Mouse (Mus musculus) Patski (cell line): ENCODE measurements around the gene Hes7. TPM values are rescaled to one million over a fixed set of nuclear protein-coding genes. Genes with fewer than 3 reads are reported as not detected.

ENCODE experiments used
- ATAC-seq: fragments of 100-300 bp; one replicate; pipeline ENCODE4 v1.8.0; 2021
- CTCF ChIA-PET: fragments of 350-600 bp; sonication (Branson Sonifier 250); formaldehyde crosslinking; loops from one replicate; lab custom pipeline; 2022; ENCODE audit warnings: inconsistent platforms; lab: Charles Lee
- POLR2A ChIA-PET: fragments of 350-600 bp; sonication (Branson Sonifier 250); formaldehyde crosslinking; loops from one replicate; lab custom pipeline; 2022; ENCODE audit warnings: antibody characterized with exemption, inconsistent platforms; lab: Charles Lee
- DNase-seq: peaks from one replicate; pipeline ENCODE4 v3.0.0-alpha.2; 2011; ENCODE audit warnings: low read depth, low spot score
- H3K27me3 ChIP-seq: fragments of 371-371 bp; one replicate; pipeline ENCODE4 v1.5.1; 2021
- CTCF ChIP-seq: fragments of 100-300 bp; IDR thresholded peaks from one replicate; pipeline ENCODE4 v1.5.1; 2021
- in situ Hi-C: fragments of 300-500 bp; cut with MboI; formaldehyde crosslinking; loops from 3 replicates; pipeline ENCODE4 v1.11.1; 2018; ENCODE audit warnings: low pct_unique_long_range_greater_than_20kb, mixed read lengths
- polyA plus RNA-seq: library from polyadenylated mRNA; unstranded; gene quantifications from one replicate; pipeline ENCODE4 v1.2.3, GENCODE M21; 2021

Hes7 gene
- polyA plus RNA-seq, 1 experiment from 2014 or later = 0.53 TPM

DNA sequence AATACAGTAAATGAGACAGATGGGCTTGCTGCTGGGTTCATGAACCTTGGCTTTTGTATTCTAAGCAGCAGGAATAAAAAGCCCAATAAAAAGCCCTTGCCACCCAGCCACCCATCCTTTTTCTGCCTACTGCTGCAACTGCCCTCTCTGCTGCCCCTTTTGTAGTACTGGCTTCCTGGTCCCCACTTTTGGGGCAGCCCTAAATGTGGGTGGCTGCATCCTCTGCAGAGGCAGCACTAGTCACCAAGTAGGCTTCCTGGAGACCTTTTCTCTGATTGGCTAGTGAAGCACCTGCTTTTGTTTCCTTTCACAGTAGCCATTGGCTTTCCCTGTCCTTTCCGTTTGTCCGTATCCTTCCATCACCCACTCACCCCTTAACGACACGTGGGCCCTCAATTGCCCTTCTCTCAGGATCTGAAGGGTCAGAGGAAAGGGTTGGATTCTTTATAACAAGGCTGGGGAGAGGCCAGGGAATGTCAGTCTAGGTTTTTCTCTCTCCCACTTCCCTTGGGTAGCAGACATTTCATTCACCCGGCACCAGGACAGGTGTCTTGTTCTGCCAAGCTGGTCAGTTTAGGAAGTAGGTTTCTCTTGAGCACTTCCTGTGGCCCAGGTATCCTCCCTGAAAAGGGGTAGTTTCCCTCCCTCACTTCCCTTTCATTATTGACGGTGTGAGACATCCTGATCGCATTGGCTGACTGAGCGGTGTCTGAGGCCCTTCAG lies 22.0 kb upstream of the Hes7 start:
- POLR2A ChIA-PET = interaction anchor here (1.8 kb wide), 1 partner anchor 38 kb away, joined by 6 read pairs; the partner anchor contains the start of gene Borcs6
- DNase-seq = no peak
- in situ Hi-C loops = loop anchor here (5.0 to 25.0 kb wide), 2 partner anchors 314 to 889 kb away; partner anchors contain the start of genes Ctdnep1, Elp5, Gabarap and Kdm6b
- no peak for ATAC-seq
- CTCF ChIA-PET = interaction anchor here (1.5 kb wide), 1 partner anchor 12 kb away, joined by 5 read pairs; no protein-coding TSS in a partner anchor
- TF ChIP-seq CTCF = no peak
- no peaks in the 10 kb centered on the region for H3K27me3 ChIP-seq

DNA sequence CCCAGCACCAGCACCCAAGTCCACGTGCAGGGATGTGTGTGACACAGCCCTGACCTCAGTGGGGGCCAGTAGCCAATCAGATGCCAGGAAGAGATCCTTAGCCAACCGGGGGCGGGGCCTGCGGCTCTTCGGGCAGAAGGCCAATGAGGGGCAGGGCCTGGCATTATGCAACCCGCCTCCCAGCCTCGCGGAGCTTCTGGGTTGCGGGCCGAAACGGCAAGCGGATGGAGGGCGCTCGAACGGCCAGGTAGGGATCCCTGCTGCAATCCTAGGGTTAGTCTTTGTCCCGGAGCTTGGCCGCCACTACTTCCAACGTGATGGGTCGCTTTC lies 21.5 kb upstream of the Hes7 start:
- in situ Hi-C loops = loop anchor here (5.0 to 25.0 kb wide), 2 partner anchors 314 to 889 kb away; partner anchors contain the start of genes Ctdnep1, Elp5, Gabarap and Kdm6b
- peak; percentile 9 for ATAC-seq
- peak; percentile 89 for DNase-seq
- TF ChIP-seq CTCF = no peak
- no peaks in the 10 kb centered on the region for H3K27me3 ChIP-seq
- ChIA-PET POLR2A (interaction anchor here (3.3 kb wide), 1 partner anchor 12 kb away, joined by 16 read pairs; no protein-coding TSS in a partner anchor), CTCF (no interaction called here)

DNA sequence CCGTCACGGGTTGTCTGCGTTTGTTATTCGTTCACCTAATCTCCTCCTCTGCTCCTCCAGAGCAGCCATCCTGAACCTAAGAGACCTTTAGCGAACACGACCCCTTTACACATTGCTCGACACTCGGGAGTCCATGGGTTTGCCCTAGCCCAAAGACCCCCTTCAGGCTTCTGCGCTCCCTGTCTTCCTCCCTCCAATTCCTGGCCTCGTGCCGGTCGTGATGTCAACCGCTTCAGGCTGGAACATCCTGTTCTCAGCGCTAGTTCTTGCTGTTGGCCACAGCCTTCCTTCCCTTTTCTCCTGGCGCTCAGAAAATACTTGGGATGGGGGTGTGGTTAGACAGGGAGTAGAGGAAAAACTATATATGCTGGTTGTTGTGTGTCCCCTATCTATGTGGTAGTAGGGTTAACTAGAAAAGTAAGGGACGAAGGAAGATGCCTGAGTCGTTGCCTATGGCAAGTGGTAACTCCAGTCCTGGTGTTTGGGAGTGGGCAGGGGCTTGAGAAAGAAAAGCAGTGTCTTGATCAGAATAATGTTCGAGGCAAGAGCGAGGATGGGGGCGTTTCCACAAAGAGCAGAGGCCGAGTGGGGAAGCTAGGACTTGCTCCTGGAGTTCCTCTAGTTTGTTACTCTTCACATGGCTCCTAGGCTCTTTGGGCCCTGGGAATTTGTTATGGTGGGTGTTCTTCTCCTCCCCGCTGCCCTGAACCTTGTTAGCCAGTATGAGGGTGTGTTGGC lies 20.9 kb upstream of the Hes7 start:
- ChIA-PET CTCF (interaction anchor here (0.9 to 1.2 kb wide), 2 partner anchors 32 to 58 kb away, joined by 3 to 4 read pairs; no protein-coding TSS in a partner anchor), POLR2A (interaction anchor here (1.1 to 3.3 kb wide), 2 partner anchors 11 to 36 kb away, joined by 6 to 16 read pairs; no protein-coding TSS in a partner anchor)
- no peak for TF ChIP-seq CTCF
- H3K27me3 ChIP-seq = no peaks in the 10 kb centered on the region
- in situ Hi-C loops = loop anchor here (5.0 to 25.0 kb wide), 2 partner anchors 313 to 888 kb away; partner anchors contain the start of genes Ctdnep1, Elp5, Gabarap and Kdm6b
- ATAC-seq (no peak), DNase-seq (no peak)

DNA sequence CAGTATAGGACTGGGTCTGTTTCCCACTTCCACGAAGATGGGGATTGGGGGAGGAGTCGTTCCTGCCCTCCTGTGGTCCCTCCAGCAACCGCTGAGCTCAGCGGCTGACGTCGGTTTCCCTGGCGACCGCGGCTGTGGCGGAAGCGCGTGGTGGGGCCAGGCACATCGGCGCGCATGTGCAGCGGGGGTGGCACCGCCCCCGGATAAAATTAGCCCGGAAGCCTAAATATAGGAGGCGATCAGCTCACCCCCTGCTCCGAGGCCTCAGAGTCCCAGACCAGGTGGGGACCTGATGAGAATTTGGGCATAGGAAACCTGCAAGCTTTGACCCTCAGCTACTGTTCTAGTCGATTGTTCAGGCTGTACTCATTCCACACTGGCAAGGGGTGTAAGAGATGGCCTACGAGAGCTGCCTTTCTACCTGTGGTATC lies 20.3 kb upstream of the Hes7 start:
- no peak for DNase-seq
- POLR2A ChIA-PET = interaction anchor here (0.6 to 3.3 kb wide), 3 partner anchors 10 to 36 kb away, joined by 3 to 16 read pairs (median 6); no protein-coding TSS in a partner anchor
- in situ Hi-C loops = loop anchor here (5.0 to 25.0 kb wide), 2 partner anchors 312 to 887 kb away; partner anchors contain the start of genes Ctdnep1, Elp5, Gabarap and Kdm6b
- ATAC-seq = no peak
- no peak for TF ChIP-seq CTCF
- no peaks in the 10 kb centered on the region for H3K27me3 ChIP-seq
- CTCF ChIA-PET = interaction anchor here (0.9 to 1.2 kb wide), 2 partner anchors 33 to 59 kb away, joined by 3 to 4 read pairs; no protein-coding TSS in a partner anchor

DNA sequence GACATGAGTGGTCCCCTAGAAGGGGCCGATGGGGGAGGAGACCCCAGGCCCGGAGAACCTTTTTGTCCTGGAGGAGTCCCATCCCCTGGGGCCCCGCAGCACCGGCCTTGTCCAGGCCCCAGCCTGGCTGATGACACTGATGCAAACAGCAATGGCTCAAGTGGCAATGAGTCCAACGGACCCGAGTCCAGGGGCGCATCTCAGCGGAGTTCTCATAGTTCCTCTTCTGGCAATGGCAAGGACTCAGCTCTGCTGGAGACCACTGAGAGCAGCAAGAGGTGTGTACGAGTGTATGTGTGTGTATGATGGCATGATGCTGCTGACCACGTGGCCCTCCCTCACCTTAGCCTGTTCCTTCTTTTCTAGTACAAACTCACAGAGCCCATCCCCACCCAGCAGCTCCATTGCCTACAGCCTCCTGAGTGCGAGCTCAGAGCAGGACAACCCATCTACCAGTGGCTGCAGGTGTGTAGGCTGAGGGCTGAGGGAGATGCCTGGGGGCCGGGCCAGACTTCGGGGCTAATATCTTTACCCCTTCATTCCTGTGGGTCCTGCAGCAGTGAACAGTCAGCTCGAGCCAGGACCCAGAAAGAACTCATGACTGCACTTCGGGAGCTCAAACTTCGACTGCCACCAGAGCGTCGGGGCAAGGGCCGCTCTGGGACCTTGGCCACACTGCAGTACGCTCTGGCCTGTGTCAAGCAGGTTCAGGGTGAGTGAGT lies 19.4 kb upstream of the Hes7 start:
- CTCF ChIA-PET = interaction anchor here (0.7 to 1.3 kb wide), 5 partner anchors 8 to 37 kb away, joined by 3 to 5 read pairs (median 3); partner anchors contain the start of gene 9130213A22Rik
- TF ChIP-seq CTCF = no peak
- DNase-seq = no peak
- POLR2A ChIA-PET = interaction anchor here (0.5 to 3.3 kb wide), 4 partner anchors 9 to 269 kb away, joined by 3 to 16 read pairs (median 4); no protein-coding TSS in a partner anchor
- ATAC-seq = no peak
- in situ Hi-C loops = no loop called here
- H3K27me3 ChIP-seq = no peaks in the 10 kb centered on the region

DNA sequence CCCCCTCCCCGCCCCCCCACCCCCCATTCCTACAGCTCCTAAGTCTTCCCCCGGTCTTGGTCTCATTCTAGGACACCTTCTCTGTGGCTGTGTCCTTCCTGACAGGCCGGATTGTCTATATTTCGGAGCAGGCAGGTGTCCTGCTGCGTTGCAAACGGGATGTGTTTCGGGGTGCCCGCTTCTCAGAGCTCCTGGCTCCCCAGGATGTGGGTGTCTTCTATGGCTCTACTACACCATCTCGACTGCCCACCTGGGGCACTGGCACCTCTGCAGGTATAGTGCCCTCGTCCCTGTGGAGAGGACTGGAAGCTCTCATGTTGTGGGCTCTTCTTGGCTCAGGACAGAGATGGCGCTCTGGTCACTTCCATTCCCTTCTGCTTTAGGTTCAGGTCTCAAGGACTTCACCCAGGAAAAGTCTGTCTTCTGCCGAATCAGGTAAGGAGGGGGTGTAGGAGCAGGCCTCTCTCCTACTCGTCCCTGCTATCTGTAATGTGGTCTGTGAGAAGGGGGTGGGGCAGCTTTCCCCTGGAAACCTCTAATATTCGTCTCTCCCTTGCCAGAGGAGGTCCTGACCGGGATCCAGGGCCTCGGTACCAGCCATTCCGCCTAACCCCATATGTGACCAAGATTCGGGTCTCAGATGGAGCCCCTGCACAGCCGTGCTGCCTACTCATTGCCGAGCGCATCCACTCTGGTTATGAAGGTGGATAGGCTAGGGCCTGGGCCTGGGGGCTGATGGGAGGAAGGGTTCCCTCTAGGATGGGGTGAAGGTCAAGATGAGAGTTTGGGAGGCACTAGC lies 18.4 kb upstream of the Hes7 start:
- in situ Hi-C loops = no loop called here
- ATAC-seq (no peak), DNase-seq (no peak)
- no peak for TF ChIP-seq CTCF
- POLR2A ChIA-PET = interaction anchor here (0.6 to 3.3 kb wide), 3 partner anchors 8 to 20 kb away, joined by 3 to 16 read pairs (median 5); partner anchors contain the start of gene 9130213A22Rik
- CTCF ChIA-PET = interaction anchor here (0.7 to 1.3 kb wide), 4 partner anchors 10 to 38 kb away, joined by 3 to 5 read pairs (median 4); partner anchors contain the start of gene 9130213A22Rik
- no peaks in the 10 kb centered on the region for H3K27me3 ChIP-seq

DNA sequence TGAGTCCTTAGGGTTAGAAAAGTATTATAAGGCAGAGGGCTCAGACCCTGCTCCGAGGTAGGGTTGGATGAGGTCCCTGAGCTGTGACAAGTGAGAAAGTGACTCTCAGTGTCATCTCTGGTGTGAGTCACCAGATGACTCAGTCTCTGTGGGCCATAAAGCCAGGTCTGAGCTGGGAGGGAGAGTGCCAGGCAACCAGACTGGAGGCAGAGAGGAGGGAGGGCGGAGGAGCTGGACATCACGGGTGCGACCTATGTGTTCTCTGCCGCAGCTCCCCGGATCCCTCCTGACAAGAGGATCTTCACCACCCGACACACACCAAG lies 17.8 kb upstream of the Hes7 start:
- TF ChIP-seq CTCF = no peak
- ATAC-seq (no peak), DNase-seq (no peak)
- H3K27me3 ChIP-seq = no peaks in the 10 kb centered on the region
- CTCF ChIA-PET = interaction anchor here (1.2 kb wide), 1 partner anchor 10 kb away, joined by 5 read pairs; no protein-coding TSS in a partner anchor
- POLR2A ChIA-PET = interaction anchor here (1.3 kb wide), 1 partner anchor 19 kb away, joined by 5 read pairs; the partner anchor contains the start of gene 9130213A22Rik
- in situ Hi-C loops = no loop called here

DNA sequence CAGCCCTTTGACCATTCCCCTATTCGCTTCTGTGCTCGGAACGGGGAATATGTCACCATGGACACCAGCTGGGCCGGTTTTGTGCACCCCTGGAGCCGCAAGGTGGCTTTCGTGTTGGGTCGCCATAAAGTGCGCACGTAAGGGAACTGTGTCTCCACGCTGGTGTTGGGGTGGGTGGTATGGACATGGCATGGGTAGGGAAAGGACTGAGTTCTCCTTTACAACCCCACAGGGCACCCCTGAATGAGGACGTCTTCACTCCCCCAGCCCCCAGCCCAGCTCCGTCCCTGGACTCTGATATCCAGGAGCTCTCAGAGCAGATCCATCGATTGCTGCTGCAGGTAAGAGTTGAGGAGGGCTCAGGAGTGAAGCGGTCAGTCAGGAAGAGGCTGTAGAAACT lies 17.1 kb upstream of the Hes7 start:
- in situ Hi-C loops = no loop called here
- POLR2A ChIA-PET = interaction anchor here (1.3 kb wide), 1 partner anchor 19 kb away, joined by 5 read pairs; the partner anchor contains the start of gene 9130213A22Rik
- DNase-seq (no peak), ATAC-seq (no peak)
- TF ChIP-seq CTCF = no peak
- no peaks in the 10 kb centered on the region for H3K27me3 ChIP-seq
- CTCF ChIA-PET = interaction anchor here (1.2 kb wide), 1 partner anchor 9 kb away, joined by 5 read pairs; no protein-coding TSS in a partner anchor
